Mouse (Mus musculus) mouse trophoblast stem cell (cell line): Measurements from ENCODE around the gene Napsa.

Experiments used
- in situ Hi-C, 2 experiments: fragments of 300-500 bp; cut with MseI, MboI; formaldehyde crosslinking; loops; 2 replicates in 1 of 2; 3 replicates in 1 of 2; pipeline ENCODE4 v1.15.1; 2025

Gene Napsa

GRCm38 (mm10) chr7:44626068-44626385 lies 53.8 kb downstream of the Napsa start:
- in situ Hi-C loops = no loop called here

- in situ Hi-C loops = no loop called here
These were observed 54.8 kb downstream of the Napsa start for GRCm38 (mm10) chr7:44626966-44627365.

GRCm38 (mm10) chr7:44628402-44629034 lies 56.3 kb downstream of the Napsa start:
- in situ Hi-C loops = no loop called here

GRCm38 (mm10) chr7:44630437-44630836 lies 58.3 kb downstream of the Napsa start:
- in situ Hi-C loops = no loop called here

- in situ Hi-C loops = no loop called here
These were observed 60.5 kb downstream of the Napsa start for GRCm38 (mm10) chr7:44632676-44633075.

GRCm38 (mm10) chr7:44633407-44633806 lies 61.2 kb downstream of the Napsa start:
- in situ Hi-C loops = no loop called here
